Mouse (Mus musculus) neutrophil, adult 59 days (primary cell): Measurements from ENCODE around the gene Gm28551. TPM values are rescaled to one million over a fixed set of nuclear protein-coding genes. Genes with fewer than 3 reads are reported as not detected.

Experiments used
- total RNA-seq, 2 experiments: library from RNA; stranded (reverse); gene quantifications; 1 replicate in 1 of 2; 2 replicates in 1 of 2; pipeline ENCODE4 v1.2.4; 2023

Gm28551 gene
- not detected for total RNA-seq

GRCm38 (mm10) chr1:53352327-53353261 is at the start of gene Gm28551, which contains the start of the genes Asdurf and Asnsd1:
TSS of gene Gm28551 (minus strand) at chr1:53352667.
TSS of gene Asdurf (minus strand) at chr1:53352619.
TSS of gene Asnsd1 (minus strand) at chr1:53352752.

GRCm38 (mm10) chr1:53312989-53313967 is 39.2 kb downstream of the Gm28551 start, which contains the start of gene Osgepl1:
TSS of gene Osgepl1 (plus strand) at chr1:53313624.

GRCm38 (mm10) chr1:53296581-53297383 is 55.7 kb downstream of the Gm28551 start, which contains the start of the genes Pms1, Ormdl1 and Gm28778:
TSS of gene Pms1 (minus strand) at chr1:53297018.
TSS of gene Ormdl1 (plus strand) at chr1:53297095.
TSS of gene Gm28778 (plus strand) at chr1:53297111.

Other genes with a start within 250 kb of the Gm28551 start
- gene 1700019A02Rik, start 165.0 kb downstream of the Gm28551 start, total RNA-seq = not detected
- gene Pms1, start 55.6 kb downstream of the Gm28551 start, total RNA-seq = 1 to 10 TPM; 3.5 to 4.2 TPM
- gene Ormdl1, start 55.6 kb downstream of the Gm28551 start, total RNA-seq = 10 to 100 TPM; 10.9 to 12.6 TPM
- gene Gm28778, start 55.6 kb downstream of the Gm28551 start, total RNA-seq = 1 to 10 TPM in 1 of 2 experiments, not detected in 1; 1.5 TPM
- 1 to 10 TPM; 4.4 to 5.6 TPM for gene Osgepl1, start 39.0 kb downstream of the Gm28551 start, total RNA-seq
- 10 to 100 TPM in 1 of 2 experiments, not detected in 1; 26.8 TPM for gene Asdurf, start within 50 bp of the Gm28551 start, total RNA-seq
- gene Asnsd1, start 85 bp upstream of the Gm28551 start, total RNA-seq = 10 to 100 TPM; 42.1 to 46.5 TPM